Mouse (Mus musculus) heart, embryonic 10.5 days (tissue): ENCODE data around the gene Abcc2. TPM values are rescaled to one million over a fixed set of nuclear protein-coding genes. Genes with fewer than 3 reads are reported as not detected.

Experiments used
- DNase-seq: peaks from one replicate; pipeline ENCODE4 v3.0.0-alpha.2; 2017; ENCODE audit warnings: low spot score
- H3K27ac ChIP-seq: fragments of 300-500 bp; sonication (generic); 2 replicates; pipeline ENCODE4 v1.5.1; 2016; ENCODE audit warnings: mild to moderate bottlenecking
- H3K27me3 ChIP-seq: fragments of 300-500 bp; sonication (generic); 2 replicates; pipeline ENCODE4 v1.6.1; 2016; ENCODE audit warnings: mild to moderate bottlenecking; ENCODE audit not compliant: poor library complexity, insufficient read depth, severe bottlenecking
- H3K36me3 ChIP-seq: fragments of 300-500 bp; sonication (generic); 2 replicates; pipeline ENCODE4 v1.6.1; 2016; ENCODE audit warnings: mild to moderate bottlenecking, moderate library complexity
- H3K4me1 ChIP-seq: fragments of 300-500 bp; sonication (generic); 2 replicates; pipeline ENCODE4 v1.6.1; 2016; ENCODE audit warnings: mild to moderate bottlenecking
- H3K4me3 ChIP-seq: fragments of 300-500 bp; sonication (generic); 2 replicates; pipeline ENCODE4 v1.5.1; 2016; ENCODE audit warnings: mild to moderate bottlenecking, moderate library complexity
- H3K9me3 ChIP-seq: fragments of 300-500 bp; sonication (generic); 2 replicates; pipeline ENCODE4 v1.6.1; 2016; ENCODE audit warnings: mild to moderate bottlenecking, moderate library complexity
- WGBS: fragments of 180-500 bp; shearing (Covaris S2); methylation state at CpG from one replicate; pipeline ENCODE4 v1.1.7; 2016; 5-methylcytosine and 5-hydroxymethylcytosine counted together
- polyA plus RNA-seq: library from polyadenylated mRNA; unstranded; fragments of >200 nt; fragmentation: Nextera tagmentation; extraction: Ambion mirVana; gene quantifications from 2 replicates; pipeline ENCODE4 v1.2.1, GENCODE M21; 2016

The Abcc2 gene
- 0.05 and 0.31 TPM in 2 replicates for polyA plus RNA-seq

DNA sequence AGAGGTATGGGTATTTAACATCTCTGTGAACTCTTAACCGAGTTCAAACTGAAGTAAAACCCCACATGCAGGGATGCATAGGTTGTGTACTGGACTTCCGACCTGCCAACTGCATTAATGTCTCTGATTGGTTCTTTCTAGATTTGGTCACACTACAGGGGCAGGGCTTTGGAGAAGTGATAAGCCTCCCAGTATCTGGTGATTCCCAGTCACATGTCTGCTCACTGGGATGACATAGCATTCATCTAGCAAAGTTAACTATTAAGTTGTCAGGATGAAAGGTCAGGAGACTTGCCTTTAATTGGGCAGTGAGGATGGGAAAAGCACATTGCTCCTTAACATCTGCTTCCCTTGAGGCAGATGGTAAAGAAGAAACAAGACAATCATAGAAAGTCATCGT lies at the start of gene Abcc2:
Abcc2 (plus strand) TSS at position 213 of the 400 bp plus-strand sequence.
- Histone ChIP-seq H3K4me3 (no peak within 1 kb of the TSS), H3K27me3 (no peaks in the 10 kb centered on the region), H3K4me1 (no peaks in the 10 kb centered on the region), H3K9me3 (no peaks in the 10 kb centered on the region), H3K27ac (no peak within 1 kb of the TSS), H3K36me3 (no peaks in the 10 kb centered on the region)
- 85% methylated on average over 3 of the region's 3 CpGs for WGBS
- DNase-seq: no peak

DNA sequence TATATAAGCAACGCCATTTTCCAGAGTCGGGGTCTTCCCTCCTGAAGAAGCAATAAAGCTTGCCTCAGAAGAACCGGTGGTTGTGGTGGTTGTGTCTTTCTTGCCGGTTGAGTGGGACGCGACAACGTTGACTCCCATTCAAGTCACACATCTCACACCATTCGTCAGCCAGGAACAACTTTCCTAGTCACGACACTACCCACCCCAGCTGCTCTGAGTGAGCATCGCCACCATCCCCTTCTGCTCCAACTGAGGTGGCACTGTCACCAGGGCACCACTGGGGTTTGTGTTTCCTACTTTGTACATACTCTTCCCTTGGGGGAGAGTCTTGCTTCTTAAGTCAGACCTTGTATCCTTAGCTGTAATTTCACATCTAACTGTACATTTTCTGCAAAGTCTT lies 43.6 kb upstream of the Abcc2 start:
- WGBS: 94% methylated on average over 10 of the region's 10 CpGs
- Histone ChIP-seq H3K4me1 (no peaks in the 10 kb centered on the region), H3K27ac (no peak overlapping the region), H3K9me3 (no peaks in the 10 kb centered on the region), H3K4me3 (no peak overlapping the region), H3K27me3 (no peaks in the 10 kb centered on the region), H3K36me3 (peaks cover 88% of the 10 kb centered on the region)
- no peak for DNase-seq

DNA sequence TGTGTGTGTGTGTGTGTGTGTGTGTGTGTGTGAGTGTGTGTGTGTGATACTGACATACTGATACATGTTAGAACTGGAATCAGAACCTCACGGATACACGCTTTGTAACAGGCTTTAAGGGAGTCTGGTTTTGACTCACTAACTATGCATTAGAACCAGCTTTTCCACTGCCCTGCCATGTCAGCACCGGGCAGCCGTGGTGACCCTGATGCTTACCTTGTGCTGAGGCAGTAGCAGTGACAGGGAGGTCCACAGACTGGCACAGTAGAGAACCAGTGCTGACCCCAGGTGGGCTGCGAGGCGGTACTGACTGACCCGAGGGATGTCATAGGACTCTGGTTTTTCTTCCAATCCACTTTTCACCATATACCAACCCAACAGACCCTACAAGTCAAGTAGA lies 38.6 kb upstream of the Abcc2 start:
- WGBS: 92% methylated on average over 7 of the region's 7 CpGs
- peaks cover 94% of the 10 kb centered on the region for H3K36me3 ChIP-seq
- H3K27ac ChIP-seq: no peak overlapping the region
- no peak overlapping the region for H3K4me3 ChIP-seq
- no peaks in the 10 kb centered on the region for H3K4me1 ChIP-seq
- H3K9me3 ChIP-seq: no peaks in the 10 kb centered on the region
- no peaks in the 10 kb centered on the region for H3K27me3 ChIP-seq
- no peak for DNase-seq

GRCm38 (mm10) chr19:43745740-43746139 lies 36.3 kb upstream of the Abcc2 start:
- H3K27ac ChIP-seq: no peak overlapping the region
- H3K27me3 ChIP-seq: no peaks in the 10 kb centered on the region
- no peak overlapping the region for H3K4me3 ChIP-seq
- WGBS: 66% methylated on average over 3 of the region's 3 CpGs
- no peaks in the 10 kb centered on the region for H3K9me3 ChIP-seq
- peaks cover 92% of the 10 kb centered on the region for H3K36me3 ChIP-seq
- H3K4me1 ChIP-seq: no peaks in the 10 kb centered on the region
- no peak for DNase-seq

- DNase-seq: no peak
- no peaks in the 10 kb centered on the region for H3K27me3 ChIP-seq
- no peak overlapping the region for H3K4me3 ChIP-seq
- H3K36me3 ChIP-seq: peaks cover 76% of the 10 kb centered on the region
- H3K9me3 ChIP-seq: no peaks in the 10 kb centered on the region
- peaks cover 9% of the 10 kb centered on the region; the same call in 1 of the 2 replicates for H3K4me1 ChIP-seq
- 85% methylated on average over 4 of the region's 4 CpGs for WGBS
- no peak overlapping the region for H3K27ac ChIP-seq
Measured at GRCm38 (mm10) chr19:43747877-43748276, 34.1 kb upstream of the Abcc2 start.

DNA sequence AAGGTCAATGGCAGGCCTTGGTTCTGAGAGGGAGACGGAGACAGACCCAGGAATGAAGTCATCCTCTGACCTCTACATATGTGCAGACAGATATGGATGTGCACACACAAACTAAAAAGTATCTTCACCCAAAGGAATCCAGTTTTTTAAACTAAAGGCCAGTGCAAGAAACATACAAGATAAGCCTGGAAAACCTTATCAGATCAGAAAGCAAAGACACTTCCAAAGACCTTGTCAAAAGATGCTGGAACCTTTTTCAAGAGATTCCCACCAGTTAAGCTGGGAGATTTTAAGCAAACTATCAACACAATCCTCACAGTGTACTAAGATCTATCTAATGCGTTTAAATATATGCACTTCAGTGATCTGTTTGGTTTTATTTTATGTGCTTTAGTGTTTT lies 32.0 kb upstream of the Abcc2 start:
- H3K4me1 ChIP-seq: peaks cover 13% of the 10 kb centered on the region

GRCm38 (mm10) chr19:43752489-43753225 lies 29.3 kb upstream of the Abcc2 start, which contains the start of the genes Cutc and Cox15:
Cutc (plus strand) TSS chr19:43752996.
Cox15 (minus strand) TSS chr19:43753000.
- Histone ChIP-seq H3K4me3 (peak within 1 kb of the TSS; percentile 70), H3K27me3 (no peaks in the 10 kb centered on the region), H3K27ac (peak within 1 kb of the TSS; percentile 92), H3K36me3 (peaks cover 31% of the 10 kb centered on the region), H3K9me3 (no peaks in the 10 kb centered on the region), H3K4me1 (peaks cover 13% of the 10 kb centered on the region)
- WGBS: under 1% methylated on average over 62 of the region's 62 CpGs
- DNase-seq: peak; percentile 96

More for the DNA sequence above, 32.0 kb upstream of the Abcc2 start:
- DNase-seq: no peak
- 93% methylated on average over 2 of the region's 2 CpGs for WGBS
- Histone ChIP-seq H3K27ac (no peak overlapping the region), H3K36me3 (peaks cover 58% of the 10 kb centered on the region), H3K4me3 (no peak overlapping the region), H3K27me3 (no peaks in the 10 kb centered on the region), H3K9me3 (no peaks in the 10 kb centered on the region)

DNA sequence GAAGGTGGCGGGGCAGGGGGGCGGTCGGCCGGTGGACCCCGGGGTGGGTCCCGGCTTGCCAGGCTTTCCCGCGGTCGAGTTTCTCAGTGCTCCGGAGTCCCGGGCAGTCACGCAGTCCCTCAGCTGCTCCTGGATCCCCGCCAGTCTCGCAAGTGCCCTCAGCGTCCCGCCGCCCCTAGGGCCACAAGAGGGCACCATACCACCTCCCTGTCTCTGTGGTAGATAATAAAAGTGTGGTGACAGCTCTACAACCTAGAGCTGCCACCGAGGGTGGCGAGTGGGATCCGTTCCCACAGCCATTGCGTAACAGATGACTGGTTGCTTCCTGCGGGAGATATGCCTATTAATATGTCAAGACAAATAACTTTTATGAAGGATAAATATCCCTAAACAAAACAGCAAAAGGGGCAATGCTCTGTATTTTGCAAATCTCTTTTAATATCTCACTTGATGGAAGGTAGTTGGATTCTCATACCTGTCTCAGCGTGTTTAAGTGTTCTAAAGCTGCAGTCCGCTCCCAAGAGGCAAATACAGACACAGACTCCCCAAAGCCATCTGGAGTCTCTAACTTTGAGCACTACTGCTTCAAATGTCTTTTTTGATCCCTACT lies 28.7 kb upstream of the Abcc2 start:
- Histone ChIP-seq H3K4me1 (peaks cover 13% of the 10 kb centered on the region), H3K9me3 (no peaks in the 10 kb centered on the region), H3K27ac (peak overlapping the region; percentile 92), H3K36me3 (peaks cover 24% of the 10 kb centered on the region), H3K4me3 (peak overlapping the region; percentile 70), H3K27me3 (no peaks in the 10 kb centered on the region)
- DNase-seq: no peak
- WGBS: 2% methylated on average over 23 of the region's 24 CpGs

DNA sequence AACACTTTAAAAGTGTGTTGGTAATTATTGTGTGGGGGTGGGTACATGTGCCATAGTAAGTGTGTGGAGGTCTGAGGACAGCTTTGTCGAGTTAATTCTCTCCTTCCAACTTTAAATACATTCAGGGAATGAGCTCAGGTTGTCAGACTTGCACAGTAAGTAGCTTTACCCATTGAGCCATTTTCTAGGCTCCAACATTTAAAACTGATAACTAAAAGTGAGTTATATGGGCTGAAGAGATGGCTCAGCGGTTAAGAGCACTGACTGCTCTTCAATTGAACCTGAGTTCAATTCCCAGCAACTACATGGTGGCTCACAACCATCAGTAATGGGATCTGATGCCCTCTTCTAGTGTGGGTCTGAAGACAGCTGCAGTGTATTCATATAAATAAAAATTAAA lies 27.8 kb upstream of the Abcc2 start:
- Histone ChIP-seq H3K27me3 (no peaks in the 10 kb centered on the region), H3K4me1 (peaks cover 13% of the 10 kb centered on the region), H3K36me3 (peaks cover 15% of the 10 kb centered on the region), H3K9me3 (no peaks in the 10 kb centered on the region), H3K4me3 (no peak overlapping the region), H3K27ac (no peak overlapping the region)
- 74% methylated on average over 2 of the region's 2 CpGs for WGBS
- no peak for DNase-seq

- Histone ChIP-seq H3K4me1 (peaks cover 13% of the 10 kb centered on the region), H3K27ac (no peak overlapping the region), H3K9me3 (no peaks in the 10 kb centered on the region), H3K4me3 (no peak overlapping the region), H3K36me3 (peaks cover 13% of the 10 kb centered on the region; the same call in 1 of the 2 replicates), H3K27me3 (no peaks in the 10 kb centered on the region)
- 47% methylated on average over 2 of the region's 2 CpGs for WGBS
- no peak for DNase-seq
Measured at GRCm38 (mm10) chr19:43754872-43755271, 27.1 kb upstream of the Abcc2 start.

GRCm38 (mm10) chr19:43760504-43760903 lies 21.5 kb upstream of the Abcc2 start:
- no peak for DNase-seq
- H3K4me3 ChIP-seq: no peak overlapping the region
- no peaks in the 10 kb centered on the region for H3K9me3 ChIP-seq
- H3K27ac ChIP-seq: no peak overlapping the region
- no peaks in the 10 kb centered on the region for H3K36me3 ChIP-seq
- WGBS: 20% methylated on average over 6 of the region's 6 CpGs
- H3K27me3 ChIP-seq: no peaks in the 10 kb centered on the region
- H3K4me1 ChIP-seq: no peaks in the 10 kb centered on the region

- DNase-seq: no peak
- H3K36me3 ChIP-seq: no peaks in the 10 kb centered on the region
- no peaks in the 10 kb centered on the region for H3K27me3 ChIP-seq
- H3K27ac ChIP-seq: no peak overlapping the region
- no peak overlapping the region for H3K4me3 ChIP-seq
- no peaks in the 10 kb centered on the region for H3K9me3 ChIP-seq
- no peaks in the 10 kb centered on the region for H3K4me1 ChIP-seq
Measured at GRCm38 (mm10) chr19:43761543-43762256, 20.3 kb upstream of the Abcc2 start.

DNA sequence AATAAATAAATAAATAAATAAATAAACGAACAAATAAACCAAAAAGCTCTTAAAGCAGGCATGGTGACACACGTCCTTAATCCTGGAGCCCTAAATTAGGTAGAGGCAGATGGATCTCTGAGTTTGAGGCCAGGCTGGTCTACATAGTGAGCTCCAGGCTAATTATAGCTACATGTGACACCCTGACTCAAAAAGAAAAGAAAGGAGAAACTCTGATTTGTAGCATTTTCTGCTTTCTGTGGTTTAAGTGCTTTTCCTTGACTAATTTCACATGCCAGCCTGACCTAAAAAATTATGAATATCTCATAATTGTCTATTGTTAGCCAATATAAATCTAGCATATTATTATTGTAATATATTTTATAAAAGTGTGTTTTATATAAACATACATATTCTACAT lies 19.6 kb upstream of the Abcc2 start:
- Histone ChIP-seq H3K27ac (no peak overlapping the region), H3K4me1 (no peaks in the 10 kb centered on the region), H3K27me3 (no peaks in the 10 kb centered on the region), H3K4me3 (no peak overlapping the region), H3K9me3 (no peaks in the 10 kb centered on the region), H3K36me3 (no peaks in the 10 kb centered on the region)
- WGBS: 67% methylated on average over 2 of the region's 2 CpGs
- DNase-seq: no peak
